Mouse (Mus musculus) kidney, postnatal 36 days (tissue): ENCODE measurements around the gene Cdcp1.

ENCODE experiments used
- DNase-seq, 2 experiments: peaks; one replicate each; pipeline ENCODE4 v3.0.0; 2021 to 2022; ENCODE audit warnings: mixed read lengths in 2 of 2

Gene Cdcp1

GRCm38 (mm10) chr9:123150241-123151020 lies 65.4 kb downstream of the Cdcp1 start, which contains the start of gene Clec3b:
TSS of gene Clec3b (plus strand) at chr9:123150946.
- peak; percentile 53 to 72 for DNase-seq

GRCm38 (mm10) chr9:123148430-123148829 lies 67.4 kb downstream of the Cdcp1 start:
- no peak for DNase-seq

GRCm38 (mm10) chr9:123139887-123140614 lies 75.8 kb downstream of the Cdcp1 start:
- DNase-seq, result peak in 1 of 2 experiments; percentile 34

- peak; percentile 72 to 79 for DNase-seq
Observed at GRCm38 (mm10) chr9:123138891-123139474, 76.9 kb downstream of the Cdcp1 start.

GRCm38 (mm10) chr9:123136953-123137682 lies 78.7 kb downstream of the Cdcp1 start:
- DNase-seq, result no peak

- no peak for DNase-seq
Observed at GRCm38 (mm10) chr9:123132994-123133393, 82.8 kb downstream of the Cdcp1 start.

GRCm38 (mm10) chr9:123127663-123128062 lies 88.2 kb downstream of the Cdcp1 start:
- DNase-seq, result no peak

GRCm38 (mm10) chr9:123124413-123124981 lies 91.3 kb downstream of the Cdcp1 start:
- DNase-seq, result no peak

GRCm38 (mm10) chr9:123123571-123124412 lies 92.0 kb downstream of the Cdcp1 start:
- peak; percentile 12 to 45 for DNase-seq

GRCm38 (mm10) chr9:123123017-123123416 lies 92.8 kb downstream of the Cdcp1 start:
- no peak for DNase-seq
